In the genomic region with DNA sequence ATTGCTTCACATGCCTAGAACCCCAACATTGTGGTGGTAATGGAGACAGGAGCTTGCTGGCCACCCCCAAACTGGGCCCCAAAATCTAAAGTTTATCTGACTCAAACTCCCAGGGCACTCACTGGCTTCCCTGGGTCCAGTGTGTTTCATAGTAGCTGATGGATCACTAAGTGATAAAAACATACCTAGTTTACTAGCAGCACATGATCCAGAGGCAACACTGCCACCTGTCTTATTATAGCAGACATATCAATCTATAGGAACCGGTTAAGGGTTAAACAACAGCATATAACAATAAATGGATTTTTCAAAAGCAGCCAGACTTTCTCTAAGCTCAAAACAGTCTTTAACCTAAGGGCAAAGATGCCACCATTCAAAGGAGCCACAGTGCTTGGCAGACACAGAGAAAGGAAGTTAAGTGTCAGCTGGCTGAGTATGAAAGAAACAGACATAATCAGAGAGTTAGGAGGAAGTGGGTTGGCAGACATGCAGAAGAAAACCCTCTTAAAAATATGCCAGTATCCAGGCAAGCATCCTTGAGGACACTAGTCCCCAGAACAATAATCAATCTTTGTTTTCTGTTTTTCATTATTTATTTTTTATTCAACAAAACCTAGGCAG, we compare ENCODE assay signal across 14 mouse cellular contexts.
DNase-seq lines count a peak whose midpoint lies in the region; ATAC-seq and TF ChIP-seq lines count a peak whose summit lies in the region.
"Had no signal": no experiment of that assay in that cellular context is flagged by ENCODE, and none has a peak within 500 bp of the region (broad histone marks: within the 10 kb centered on the region; RNA-seq: fewer than 3 reads in every experiment).

No protein-coding gene starts in this region.

- dilution Hi-C loops in CH12.LX (cut with MboI; ENCODE audit: extremely low pct_ligation_motif_present, extremely low pct_unique_long_range_greater_than_20kb, low sequenced_read_pairs), result no loop called here

- H3K4me3 ChIP-seq in midbrain, postnatal 0 days (ENCODE audit: low read depth, low read length), result no peak overlapping the region
- H3K4me3 ChIP-seq in midbrain, embryonic 15.5 days, result no peak overlapping the region
- H3K4me3 ChIP-seq in CH12.LX (replicated peaks in 1 of 3; ENCODE audit: low read depth in 2 of 3, low read length in 2 of 3, poor library complexity in 1 of 3), result no peak overlapping the region
- no peak overlapping the region for H3K4me3 ChIP-seq in stomach, postnatal 0 days (ENCODE audit: low read depth, low read length)
- H3K4me3 ChIP-seq in heart, embryonic 12.5 days, result no peak overlapping the region
- H3K4me3 ChIP-seq: hindbrain, embryonic 15.5 days; left cerebral cortex, adult 2 months; megakaryocyte, embryonic 14.5 days had no signal

- no peak for TF ChIP-seq EP300 in CH12.LX (IDR thresholded peaks at IDR 0.05; ENCODE audit: low read length)
- no peak for TF ChIP-seq EP300 in stomach, postnatal 0 days (optimal IDR thresholded peaks at IDR 0.05)

- TF ChIP-seq CTCF in midbrain, postnatal 0 days (IDR thresholded peaks at IDR 0.05), result peak; percentile 57
- TF ChIP-seq CTCF in CH12.LX (conservative IDR thresholded peaks at IDR 0.05 in 1 of 2, IDR thresholded peaks at IDR 0.05 in 1 of 2; ENCODE audit: low read depth in 2 of 2, low read length in 2 of 2), result peak in 1 of 2 experiments; percentile 35; a peak in 2 of 4 replicates
- TF ChIP-seq CTCF in stomach, postnatal 0 days (IDR thresholded peaks at IDR 0.05; ENCODE audit: low read depth), result peak; percentile 30

- no peak for TF ChIP-seq POLR2A in CH12.LX (IDR thresholded peaks at IDR 0.05; ENCODE audit: low read depth, low read length)

- TF ChIP-seq RAD21 in CH12.LX (IDR thresholded peaks at IDR 0.05; ENCODE audit: low read depth, low read length), result peak; percentile 13

- DNase-seq in midbrain, postnatal 0 days (ENCODE audit: low spot score), result peak; percentile 22
- DNase-seq in CH12.LX (ENCODE audit: extremely low read depth), result no peak
- DNase-seq in stomach, postnatal 0 days (ENCODE audit: low spot score), result no peak
- no peak for DNase-seq in adrenal gland, adult (ENCODE audit: inconsistent age in 2 of 2, low spot score in 1 of 2)
- DNase-seq: cerebellum, adult 8-10 months; embryo, embryonic 11 days; liver; lung, adult 2 months had no signal

- H3K27me3 ChIP-seq in midbrain, postnatal 0 days (ENCODE audit: insufficient read depth, low read length), result 0 out of 2 replicates have a peak, but pooled peaks cover 3% of the 10 kb centered on the region
- H3K27me3 ChIP-seq in midbrain, embryonic 15.5 days (replicated peaks), result no peaks in the 10 kb centered on the region
- no peaks in the 10 kb centered on the region for H3K27me3 ChIP-seq in CH12.LX (replicated peaks)
- H3K27me3 ChIP-seq in stomach, postnatal 0 days (ENCODE audit: control insufficient read depth, insufficient read depth, low read length), result no peaks in the 10 kb centered on the region
- H3K27me3 ChIP-seq in heart, embryonic 12.5 days (replicated peaks), result no peaks in the 10 kb centered on the region
- H3K27me3 ChIP-seq: hindbrain, embryonic 15.5 days; megakaryocyte, embryonic 14.5 days had no signal

- 57% methylated on average over 1 of the region's 1 CpGs for WGBS in midbrain, postnatal 0 days
- WGBS in midbrain, embryonic 15.5 days, result 44% methylated on average over 1 of the region's 1 CpGs
- 73% methylated on average over 1 of the region's 1 CpGs for WGBS in stomach, postnatal 0 days
- 92% methylated on average over 1 of the region's 1 CpGs for WGBS in heart, embryonic 12.5 days

- no peak for ATAC-seq in midbrain, postnatal 0 days (ENCODE audit: low FRiP score)
- no peak for ATAC-seq in midbrain, embryonic 15.5 days (replicated peaks)
- 0 out of 2 replicates have a peak, but pooled peaks have one; percentile 14 for ATAC-seq in granulocyte monocyte progenitor cell, adult 5-6 weeks (replicated peaks; ENCODE audit: poor library complexity, severe bottlenecking)
- no peak for ATAC-seq in stomach, postnatal 0 days (ENCODE audit: low FRiP score, low TSS enrichment)
- no peak for ATAC-seq in heart, embryonic 12.5 days (ENCODE audit: insufficient number of reproducible peaks, low FRiP score)

- H3K9ac ChIP-seq in midbrain, postnatal 0 days (replicated peaks; ENCODE audit: low read length, poor library complexity, severe bottlenecking), result no peak overlapping the region
- H3K9ac ChIP-seq in midbrain, embryonic 15.5 days, result no peak overlapping the region
- H3K9ac ChIP-seq in CH12.LX (ENCODE audit: insufficient read depth, low read depth), result no peak overlapping the region
- no peak overlapping the region for H3K9ac ChIP-seq in stomach, postnatal 0 days (ENCODE audit: low read length)
- H3K9ac ChIP-seq in heart, embryonic 12.5 days, result no peak overlapping the region
- H3K9ac ChIP-seq: hindbrain, embryonic 15.5 days had no signal

- no peak overlapping the region for H3K4me2 ChIP-seq in midbrain, postnatal 0 days (ENCODE audit: low read depth, low read length, poor library complexity, severe bottlenecking)
- H3K4me2 ChIP-seq in midbrain, embryonic 15.5 days, result no peak overlapping the region
- no peak overlapping the region for H3K4me2 ChIP-seq in CH12.LX (ENCODE audit: insufficient read depth, low read depth, poor library complexity, severe bottlenecking)
- no peak overlapping the region for H3K4me2 ChIP-seq in stomach, postnatal 0 days (replicated peaks; ENCODE audit: low read depth)
- no peak overlapping the region for H3K4me2 ChIP-seq in heart, embryonic 12.5 days
- H3K4me2 ChIP-seq: hindbrain, embryonic 15.5 days had no signal

- H3K36me3 ChIP-seq in midbrain, postnatal 0 days (ENCODE audit: insufficient read depth, low read length), result no peaks in the 10 kb centered on the region
- H3K36me3 ChIP-seq in midbrain, embryonic 15.5 days (replicated peaks), result no peaks in the 10 kb centered on the region
- H3K36me3 ChIP-seq in CH12.LX (replicated peaks in 1 of 2; ENCODE audit: control insufficient read depth in 1 of 2, insufficient read depth in 1 of 2, low read length in 1 of 2), result peaks cover 0 to 30% of the 10 kb centered on the region in 2 experiments
- no peaks in the 10 kb centered on the region for H3K36me3 ChIP-seq in stomach, postnatal 0 days (ENCODE audit: control insufficient read depth, insufficient read depth, low read length)
- H3K36me3 ChIP-seq in heart, embryonic 12.5 days, result no peaks in the 10 kb centered on the region
- H3K36me3 ChIP-seq: hindbrain, embryonic 15.5 days had no signal

- peaks cover 5% of the 10 kb centered on the region; the same call in 1 of the 2 replicates for H3K79me2 ChIP-seq in CH12.LX (replicated peaks; ENCODE audit: control insufficient read depth, extremely low read depth, insufficient read depth, poor library complexity, severe bottlenecking)

- no peaks in the 10 kb centered on the region for H3K4me1 ChIP-seq in midbrain, postnatal 0 days (ENCODE audit: insufficient read depth, low read length)
- H3K4me1 ChIP-seq in midbrain, embryonic 15.5 days, result no peaks in the 10 kb centered on the region; the same call in 1 of the 2 replicates
- peaks cover 0 to 9% of the 10 kb centered on the region in 2 experiments; a peak in 2 of 4 replicates for H3K4me1 ChIP-seq in CH12.LX (ENCODE audit: control insufficient read depth in 1 of 2, insufficient read depth in 2 of 2)
- H3K4me1 ChIP-seq in stomach, postnatal 0 days (replicated peaks; ENCODE audit: control insufficient read depth, insufficient read depth), result no peaks in the 10 kb centered on the region
- H3K4me1 ChIP-seq in heart, embryonic 12.5 days (replicated peaks), result peaks cover 3% of the 10 kb centered on the region; the same call in 1 of the 2 replicates

- no peak overlapping the region for H3K27ac ChIP-seq in midbrain, postnatal 0 days (ENCODE audit: low read depth, low read length)
- H3K27ac ChIP-seq in midbrain, embryonic 15.5 days, result no peak overlapping the region
- H3K27ac ChIP-seq in CH12.LX (ENCODE audit: insufficient read depth, low read depth), result no peak overlapping the region
- H3K27ac ChIP-seq in stomach, postnatal 0 days (replicated peaks), result no peak overlapping the region
- no peak overlapping the region for H3K27ac ChIP-seq in heart, embryonic 12.5 days (ENCODE audit: poor library complexity, severe bottlenecking)
- H3K27ac ChIP-seq: hindbrain, embryonic 15.5 days; left cerebral cortex, adult 2 months had no signal

- in situ Hi-C loops in CH12.LX (cut with MboI; ENCODE audit: low pct_ligation_motif_present, low pct_unique_long_range_greater_than_20kb, low sequenced_read_pairs), result no loop called here

- H3K9me3 ChIP-seq in midbrain, postnatal 0 days (ENCODE audit: low read length), result no peaks in the 10 kb centered on the region
- no peaks in the 10 kb centered on the region for H3K9me3 ChIP-seq in midbrain, embryonic 15.5 days
- no peaks in the 10 kb centered on the region for H3K9me3 ChIP-seq in CH12.LX (replicated peaks; ENCODE audit: low read length)
- H3K9me3 ChIP-seq in stomach, postnatal 0 days (ENCODE audit: control insufficient read depth, low read length), result no peaks in the 10 kb centered on the region
- no peaks in the 10 kb centered on the region for H3K9me3 ChIP-seq in heart, embryonic 12.5 days (replicated peaks)
- H3K9me3 ChIP-seq: hindbrain, embryonic 15.5 days; megakaryocyte, embryonic 14.5 days had no signal

TF ChIP-seq in CH12.LX, 34 proteins besides CTCF, POLR2A, EP300 and RAD21:
- no peak for TF ChIP-seq CHD2 (IDR thresholded peaks at IDR 0.05; ENCODE audit: low read length)
- no peak for TF ChIP-seq MYC (IDR thresholded peaks at IDR 0.05; ENCODE audit: low read depth, low read length)
- no peak for TF ChIP-seq MAZ (IDR thresholded peaks at IDR 0.05; ENCODE audit: low read depth, low read length)
- TF ChIP-seq KAT2A (IDR thresholded peaks at IDR 0.05; ENCODE audit: insufficient replicate concordance, low read length), result no peak
- TF ChIP-seq TBP (conservative IDR thresholded peaks at IDR 0.05; ENCODE audit: low read depth, low read length), result no peak
- no peak for TF ChIP-seq GABPA (IDR thresholded peaks at IDR 0.05; ENCODE audit: insufficient replicate concordance, low read depth, low read length)
- TF ChIP-seq POLR2AphosphoS2 (IDR thresholded peaks at IDR 0.05; ENCODE audit: low read depth, low read length), result no peak
- TF ChIP-seq JUN (IDR thresholded peaks at IDR 0.05; ENCODE audit: insufficient read depth, low read depth, low read length), result no peak
- no peak for TF ChIP-seq E2F4 (IDR thresholded peaks at IDR 0.05; ENCODE audit: insufficient replicate concordance, low read depth, low read length)
- no peak for TF ChIP-seq USF2 (conservative IDR thresholded peaks at IDR 0.05; ENCODE audit: low read depth, low read length)
- no peak for TF ChIP-seq NELFE (IDR thresholded peaks at IDR 0.05; ENCODE audit: low read depth, low read length)
- no peak for TF ChIP-seq BHLHE40 (IDR thresholded peaks at IDR 0.05; ENCODE audit: low read depth, low read length)
- no peak for TF ChIP-seq UBTF (IDR thresholded peaks at IDR 0.05; ENCODE audit: low read depth, low read length)
- no peak for TF ChIP-seq RCOR1 (conservative IDR thresholded peaks at IDR 0.05; ENCODE audit: low read depth, low read length)
- TF ChIP-seq NRF1 (IDR thresholded peaks at IDR 0.05; ENCODE audit: low read depth, low read length), result no peak
- no peak for TF ChIP-seq ZMIZ1 (IDR thresholded peaks at IDR 0.05; ENCODE audit: low read depth, low read length)
- TF ChIP-seq ZNF384 (IDR thresholded peaks at IDR 0.05; ENCODE audit: low read depth, low read length), result no peak
